Mouse (Mus musculus): ENCODE measurements around the gene Rnf146. TPM values are rescaled to one million over a fixed set of nuclear protein-coding genes. Genes with fewer than 3 reads are reported as not detected.
A peak's percentile ranks its signal among the peaks of the same experiment; 100 is the strongest.
"Not testable (repeated sequence)": the region's sequence is repeated elsewhere in the genome, so short reads cannot be mapped to it uniquely, and the experiment has no call there.

Rnf146 gene
- polyA plus RNA-seq (2015; fragmentation: Nextera tagmentation; extraction: Ambion mirVana): 28.8 and 30.4 TPM in 2 replicates

DNA sequence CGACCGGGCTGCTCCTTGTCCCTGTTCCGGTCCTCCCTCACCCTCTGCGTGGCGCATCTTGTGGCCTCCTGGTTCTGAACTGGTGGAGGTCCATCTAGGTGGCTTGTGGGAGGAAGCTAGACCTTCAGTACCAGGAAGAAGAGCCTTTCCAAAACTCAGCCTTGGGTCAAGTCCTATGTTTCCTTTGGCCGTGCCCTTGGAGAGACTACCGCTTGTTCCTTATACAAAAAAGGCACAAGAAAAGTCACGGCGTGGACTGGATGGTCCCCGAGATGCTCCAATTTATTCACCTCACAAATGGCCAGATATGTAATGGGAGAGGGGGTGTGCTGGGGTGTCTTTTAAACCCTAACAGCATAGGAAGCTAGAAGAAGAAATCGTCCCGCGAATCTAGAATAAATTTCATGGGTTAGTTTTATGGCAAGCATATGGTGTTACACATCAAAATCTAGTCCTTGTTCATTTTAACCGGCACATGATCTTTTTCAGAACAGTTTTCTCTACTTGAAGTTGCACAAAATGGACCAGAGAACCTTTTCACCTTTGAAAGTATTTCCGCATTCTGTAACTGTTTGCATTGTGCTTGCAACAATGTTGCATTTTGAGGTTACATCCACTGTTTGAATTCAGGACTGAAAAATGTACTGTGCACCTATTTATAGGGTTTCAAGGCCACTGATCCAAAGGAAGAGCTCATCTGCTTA, at the start of gene Rnf146:
TSS of gene Rnf146 (minus strand) at position 246 of the 704 bp plus-strand sequence.
- ATAC-seq (ENCODE audit: low FRiP score, low TSS enrichment) (no peak), DNase-seq (ENCODE audit: low spot score) (no peak)
- H3K27me3 ChIP-seq (ENCODE audit: control insufficient read depth, insufficient read depth, low read length): no peaks in the 10 kb centered on the region
- no peaks in the 10 kb centered on the region for H3K9me3 ChIP-seq (ENCODE audit: control insufficient read depth, low read length)
- H3K27ac ChIP-seq (replicated peaks): peak within 1 kb of the TSS; percentile 99
- no peaks in the 10 kb centered on the region for H3K4me1 ChIP-seq (replicated peaks; ENCODE audit: control insufficient read depth, insufficient read depth)
- peak within 1 kb of the TSS; percentile 77 for H3K4me2 ChIP-seq (replicated peaks; ENCODE audit: low read depth)
- H3K9ac ChIP-seq (ENCODE audit: low read length): peak within 1 kb of the TSS; percentile 99
- TF ChIP-seq CTCF (IDR thresholded peaks at IDR 0.05; ENCODE audit: low read depth) (no peak), EP300 (optimal IDR thresholded peaks at IDR 0.05) (no peak)
- H3K4me3 ChIP-seq (ENCODE audit: low read depth, low read length): peak within 1 kb of the TSS; percentile 99
- 4% methylated on average over 15 of the region's 15 CpGs for WGBS
- no peaks in the 10 kb centered on the region for H3K36me3 ChIP-seq (ENCODE audit: control insufficient read depth, insufficient read depth, low read length)

GRCm38 (mm10) chr10:29402656-29403268, 40.5 kb upstream of the Rnf146 start:
- Histone ChIP-seq H3K9me3 (ENCODE audit: control insufficient read depth, low read length) (no peaks in the 10 kb centered on the region), H3K27ac (replicated peaks) (no peak overlapping the region), H3K9ac (ENCODE audit: low read length) (no peak overlapping the region), H3K4me3 (ENCODE audit: low read depth, low read length) (no peak overlapping the region), H3K36me3 (ENCODE audit: control insufficient read depth, insufficient read depth, low read length) (no peaks in the 10 kb centered on the region), H3K4me1 (replicated peaks; ENCODE audit: control insufficient read depth, insufficient read depth) (no peaks in the 10 kb centered on the region), H3K27me3 (ENCODE audit: control insufficient read depth, insufficient read depth, low read length) (no peaks in the 10 kb centered on the region), H3K4me2 (replicated peaks; ENCODE audit: low read depth) (0 out of 2 replicates have a peak overlapping the region, but pooled peaks have one; percentile 15)
- DNase-seq (ENCODE audit: low spot score): no peak
- WGBS: 32% methylated on average over 8 of the region's 8 CpGs
- ATAC-seq (ENCODE audit: low FRiP score, low TSS enrichment): no peak
- TF ChIP-seq EP300 (optimal IDR thresholded peaks at IDR 0.05) (no peak), CTCF (IDR thresholded peaks at IDR 0.05; ENCODE audit: low read depth) (no peak)

GRCm38 (mm10) chr10:29394890-29395289, 32.6 kb upstream of the Rnf146 start:
- H3K9me3 ChIP-seq (ENCODE audit: control insufficient read depth, low read length); DNase-seq (ENCODE audit: low spot score); ATAC-seq (ENCODE audit: low FRiP score, low TSS enrichment); H3K4me1 ChIP-seq (replicated peaks; ENCODE audit: control insufficient read depth, insufficient read depth); H3K4me2 ChIP-seq (replicated peaks; ENCODE audit: low read depth); H3K4me3 ChIP-seq (ENCODE audit: low read depth, low read length); H3K9ac ChIP-seq (ENCODE audit: low read length); H3K27ac ChIP-seq (replicated peaks); H3K36me3 ChIP-seq (ENCODE audit: control insufficient read depth, insufficient read depth, low read length); H3K27me3 ChIP-seq (ENCODE audit: control insufficient read depth, insufficient read depth, low read length): not testable (repeated sequence)
- 67% methylated on average over 2 of the region's 2 CpGs for WGBS
- TF ChIP-seq CTCF (IDR thresholded peaks at IDR 0.05; ENCODE audit: low read depth): peak; percentile 44

DNA sequence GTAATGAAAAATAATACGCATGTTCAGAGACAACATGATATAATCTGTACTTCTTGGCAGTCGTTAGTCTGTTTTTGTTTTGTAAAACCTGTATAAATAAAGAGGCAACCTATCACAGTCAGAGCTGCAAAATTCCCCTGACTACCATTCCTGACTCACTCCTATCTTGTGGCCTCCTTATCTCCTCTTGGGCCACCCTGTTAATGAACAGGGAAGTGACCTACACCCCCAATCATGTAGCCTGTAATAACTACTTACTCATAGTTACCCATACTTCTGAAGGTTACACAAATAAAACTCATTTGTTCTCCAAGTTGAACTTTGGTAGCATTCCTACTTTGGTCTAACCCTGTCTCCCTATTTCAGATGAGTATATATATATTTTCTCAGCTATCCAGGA, 19.3 kb upstream of the Rnf146 start:
- DNase-seq (ENCODE audit: low spot score) (no peak), ATAC-seq (ENCODE audit: low FRiP score, low TSS enrichment) (peak; percentile 93)
- WGBS: 62% methylated on average over 2 of the region's 2 CpGs
- Histone ChIP-seq H3K4me2 (replicated peaks; ENCODE audit: low read depth) (no peak overlapping the region), H3K4me1 (replicated peaks; ENCODE audit: control insufficient read depth, insufficient read depth) (no peaks in the 10 kb centered on the region), H3K27me3 (ENCODE audit: control insufficient read depth, insufficient read depth, low read length) (no peaks in the 10 kb centered on the region), H3K9ac (ENCODE audit: low read length) (no peak overlapping the region), H3K9me3 (ENCODE audit: control insufficient read depth, low read length) (no peaks in the 10 kb centered on the region), H3K4me3 (ENCODE audit: low read depth, low read length) (no peak overlapping the region), H3K27ac (replicated peaks) (no peak overlapping the region), H3K36me3 (ENCODE audit: control insufficient read depth, insufficient read depth, low read length) (no peaks in the 10 kb centered on the region)
- TF ChIP-seq CTCF (IDR thresholded peaks at IDR 0.05; ENCODE audit: low read depth): no peak
- TF ChIP-seq EP300 (optimal IDR thresholded peaks at IDR 0.05): no peak

DNA sequence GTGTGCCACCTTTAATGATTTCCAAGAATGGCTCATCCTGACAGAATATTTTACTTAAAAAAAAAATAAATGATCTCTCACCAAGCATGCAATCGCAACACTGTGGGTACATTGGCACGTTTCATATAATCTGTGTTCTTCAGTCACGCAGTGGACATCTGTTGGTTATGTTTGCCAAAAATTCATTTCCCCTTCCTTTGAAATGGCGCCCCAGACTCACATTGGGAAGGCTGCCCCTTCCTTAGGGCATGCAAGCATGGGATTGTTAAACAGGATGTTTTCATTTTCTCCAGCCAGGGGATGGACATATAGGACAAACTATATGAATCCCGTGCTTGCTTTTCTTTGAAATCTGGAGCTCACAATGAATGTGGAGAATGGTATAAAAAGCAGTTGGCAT, 11.8 kb upstream of the Rnf146 start:
- WGBS: 71% methylated on average over 5 of the region's 5 CpGs
- no peaks in the 10 kb centered on the region for H3K9me3 ChIP-seq (ENCODE audit: control insufficient read depth, low read length)
- no peaks in the 10 kb centered on the region for H3K27me3 ChIP-seq (ENCODE audit: control insufficient read depth, insufficient read depth, low read length)
- no peak overlapping the region for H3K4me2 ChIP-seq (replicated peaks; ENCODE audit: low read depth)
- H3K9ac ChIP-seq (ENCODE audit: low read length): no peak overlapping the region
- no peak overlapping the region for H3K27ac ChIP-seq (replicated peaks)
- no peak for TF ChIP-seq EP300 (optimal IDR thresholded peaks at IDR 0.05)
- no peak for TF ChIP-seq CTCF (IDR thresholded peaks at IDR 0.05; ENCODE audit: low read depth)
- ATAC-seq (ENCODE audit: low FRiP score, low TSS enrichment): no peak
- H3K4me1 ChIP-seq (replicated peaks; ENCODE audit: control insufficient read depth, insufficient read depth): no peaks in the 10 kb centered on the region
- H3K36me3 ChIP-seq (ENCODE audit: control insufficient read depth, insufficient read depth, low read length): no peaks in the 10 kb centered on the region
- H3K4me3 ChIP-seq (ENCODE audit: low read depth, low read length): no peak overlapping the region
- no peak for DNase-seq (ENCODE audit: low spot score)

Data from stomach, postnatal 0 days (tissue).